Mouse (Mus musculus) ES-Bruce4 (cell line): ENCODE measurements around the gene Plin5.

Experiments used
- CTCF ChIP-seq: IDR thresholded peaks from one replicate; pipeline ENCODE4 v1.8.1; 2011; ENCODE audit warnings: low read depth, low read length
- EP300 ChIP-seq: IDR thresholded peaks from 2 replicates; pipeline ENCODE4 v1.6.1; 2011; ENCODE audit warnings: low read depth, low read length; ENCODE audit not compliant: insufficient read depth
- POLR2A ChIP-seq: IDR thresholded peaks from one replicate; pipeline ENCODE4 v1.8.1; 2011; ENCODE audit warnings: low read length; ENCODE audit not compliant: insufficient read depth

DNA sequence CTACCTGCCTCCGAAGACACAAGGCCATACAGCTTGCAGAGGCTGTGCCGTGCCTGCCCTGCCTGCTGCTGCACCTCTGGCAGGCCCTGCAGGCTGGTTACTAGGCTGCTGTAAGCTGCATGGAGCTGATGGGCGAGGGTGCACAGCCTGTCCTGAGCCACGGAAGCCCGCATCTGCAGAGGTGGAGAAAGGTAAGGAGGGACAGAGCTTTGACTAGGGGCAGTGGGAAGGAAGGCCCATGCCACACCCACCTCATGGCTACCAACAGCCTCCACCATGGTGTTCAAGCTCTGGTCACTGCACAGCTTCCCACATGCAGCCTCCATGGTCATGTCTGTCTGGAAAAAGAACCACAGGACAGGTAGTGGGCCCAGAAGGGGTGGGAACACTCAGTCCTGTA, 15.2 kb downstream of the Plin5 start:
- TF ChIP-seq CTCF (no peak), POLR2A (no peak), EP300 (no peak)
